Mouse (Mus musculus): ENCODE results near the gene Ccdc65. TPM values are rescaled to one million over a fixed set of nuclear protein-coding genes. Genes with fewer than 3 reads are reported as not detected.

Gene Ccdc65
- total and polyA plus RNA-seq, 3 experiments = 0.13 TPM; not detected in 2

DNA sequence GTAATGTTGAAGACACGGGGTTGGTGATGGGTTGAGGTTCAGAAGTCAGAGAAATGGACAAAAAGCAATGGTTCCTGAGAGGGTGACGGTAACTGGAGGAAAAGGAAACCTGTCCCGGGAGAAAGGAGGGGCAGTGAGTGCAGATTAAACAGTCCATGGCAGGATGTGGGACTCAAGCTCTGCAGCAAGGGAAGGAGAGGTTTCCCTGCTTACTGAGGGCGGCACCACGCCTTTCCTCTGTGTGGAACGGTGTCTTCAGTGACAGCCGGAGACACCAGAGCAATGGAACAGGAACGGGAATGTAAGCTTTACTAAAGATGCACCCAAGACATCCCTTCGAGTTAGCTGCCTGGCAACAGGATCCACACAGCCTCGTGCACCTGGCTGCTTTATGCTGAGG is 28.5 kb downstream of the Ccdc65 start:
- no peak overlapping the region for H3K27ac ChIP-seq (ENCODE audit: control insufficient read depth, low read depth, low read length)
- peaks cover 3 to 13% of the 10 kb centered on the region in 2 experiments for H3K36me3 ChIP-seq (ENCODE audit: control insufficient read depth in 1 of 2, insufficient read depth in 2 of 2, low read length in 2 of 2)
- H3K9me3 ChIP-seq (replicated peaks; ENCODE audit: insufficient read depth, low read length) = no peaks in the 10 kb centered on the region
- DNase-seq (ENCODE audit: low read depth, low spot score) = no peak
- H3K4me3 ChIP-seq (ENCODE audit: control insufficient read depth in 1 of 2, insufficient read depth in 1 of 2, low read depth in 2 of 2, low read length in 2 of 2) = no peak overlapping the region
- peaks cover 6 to 20% of the 10 kb centered on the region in 2 experiments for H3K4me1 ChIP-seq (ENCODE audit: control insufficient read depth in 1 of 2, insufficient read depth in 2 of 2, low read length in 2 of 2)
- H3K27me3 ChIP-seq (ENCODE audit: control insufficient read depth in 1 of 2, insufficient read depth in 2 of 2, low read length in 2 of 2) = no peaks in the 10 kb centered on the region
- no peaks in the 10 kb centered on the region for H3K79me2 ChIP-seq (ENCODE audit: control insufficient read depth, insufficient read depth, low read length, poor library complexity)
- H3K9ac ChIP-seq (ENCODE audit: control insufficient read depth, low read depth, low read length, poor library complexity, severe bottlenecking) = no peak overlapping the region
- no peak for TF ChIP-seq RCOR1 (IDR thresholded peaks at IDR 0.05; ENCODE audit: low read depth, low read length)
- TF ChIP-seq CTCF (IDR thresholded peaks at IDR 0.05 in 2 of 3, conservative IDR thresholded peaks at IDR 0.05 in 1 of 3; ENCODE audit: control insufficient read depth in 1 of 3, insufficient read depth in 1 of 3, low read depth in 2 of 3, low read length in 3 of 3, poor library complexity in 1 of 3, severe bottlenecking in 1 of 3) = no peak

DNA sequence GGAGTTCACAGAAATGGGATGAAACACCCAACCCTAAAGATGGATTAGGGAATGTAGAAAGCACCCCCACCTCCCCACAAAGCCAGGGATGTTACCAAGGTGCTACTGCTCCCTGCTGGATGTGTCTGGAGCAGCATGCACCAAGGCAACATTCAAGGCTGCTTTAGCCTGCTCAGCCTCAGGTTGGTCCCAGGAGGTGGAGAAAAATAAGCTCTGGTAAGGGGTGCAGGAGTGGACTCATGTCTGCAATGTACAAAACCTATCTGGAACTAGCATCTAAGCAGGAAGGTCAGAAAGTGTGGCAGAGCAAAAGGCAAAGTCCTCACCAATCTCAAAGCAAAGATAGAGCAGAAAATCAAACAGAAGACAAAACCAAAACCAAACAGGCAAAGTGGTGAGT is 29.9 kb downstream of the Ccdc65 start:
- Histone ChIP-seq H3K4me1 (ENCODE audit: control insufficient read depth in 1 of 2, insufficient read depth in 2 of 2, low read length in 2 of 2) (peaks cover 4 to 15% of the 10 kb centered on the region in 2 experiments), H3K9me3 (replicated peaks; ENCODE audit: insufficient read depth, low read length) (no peaks in the 10 kb centered on the region), H3K27me3 (ENCODE audit: control insufficient read depth in 1 of 2, insufficient read depth in 2 of 2, low read length in 2 of 2) (no peaks in the 10 kb centered on the region), H3K9ac (ENCODE audit: control insufficient read depth, low read depth, low read length, poor library complexity, severe bottlenecking) (no peak overlapping the region), H3K27ac (ENCODE audit: control insufficient read depth, low read depth, low read length) (no peak overlapping the region), H3K79me2 (ENCODE audit: control insufficient read depth, insufficient read depth, low read length, poor library complexity) (no peaks in the 10 kb centered on the region), H3K4me3 (ENCODE audit: control insufficient read depth in 1 of 2, insufficient read depth in 1 of 2, low read depth in 2 of 2, low read length in 2 of 2) (no peak overlapping the region), H3K36me3 (ENCODE audit: control insufficient read depth in 1 of 2, insufficient read depth in 2 of 2, low read length in 2 of 2) (peaks cover 3 to 11% of the 10 kb centered on the region in 2 experiments)
- TF ChIP-seq ZNF384 (IDR thresholded peaks at IDR 0.05; ENCODE audit: low read depth, low read length) (no peak), NRF1 (IDR thresholded peaks at IDR 0.05; ENCODE audit: insufficient read depth, low read depth, low read length, poor library complexity, severe bottlenecking) (no peak), RAD21 (IDR thresholded peaks at IDR 0.05; ENCODE audit: low read depth, low read length) (peak; percentile 21), SMC3 (IDR thresholded peaks at IDR 0.05; ENCODE audit: low read depth, low read length) (peak; percentile 34; the same call in 1 of the 2 replicates), CTCF (IDR thresholded peaks at IDR 0.05 in 2 of 3, conservative IDR thresholded peaks at IDR 0.05 in 1 of 3; ENCODE audit: control insufficient read depth in 1 of 3, insufficient read depth in 1 of 3, low read depth in 2 of 3, low read length in 3 of 3, poor library complexity in 1 of 3, severe bottlenecking in 1 of 3) (peak; percentile 52 to 59 (median 56)), TBP (IDR thresholded peaks at IDR 0.05; ENCODE audit: low read depth, low read length) (no peak), ZKSCAN1 (IDR thresholded peaks at IDR 0.05; ENCODE audit: low read depth, low read length) (no peak)
- peak; percentile 56 for DNase-seq (ENCODE audit: low read depth, low spot score)

DNA sequence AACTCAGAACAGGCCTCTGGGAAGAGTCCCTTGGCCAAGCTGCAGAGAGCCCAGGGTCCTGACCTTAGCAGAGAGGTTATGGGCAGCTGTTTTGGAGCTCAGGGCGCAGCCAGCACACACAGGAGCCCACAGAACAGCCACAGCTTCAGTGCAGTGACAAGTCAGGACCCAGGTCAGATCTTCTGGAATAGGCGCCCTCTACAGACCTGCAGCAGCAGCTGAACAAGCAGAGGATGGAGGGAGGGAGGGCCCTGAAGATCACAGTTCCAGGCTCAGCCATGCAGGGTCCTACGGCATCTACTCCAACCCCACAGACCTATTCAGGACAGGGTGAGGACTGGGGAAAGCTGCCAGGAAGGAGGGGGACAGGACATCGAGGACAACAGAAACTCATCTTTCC is 30.8 kb downstream of the Ccdc65 start:
- Histone ChIP-seq H3K9ac (ENCODE audit: control insufficient read depth, low read depth, low read length, poor library complexity, severe bottlenecking) (no peak overlapping the region), H3K36me3 (ENCODE audit: control insufficient read depth in 1 of 2, insufficient read depth in 2 of 2, low read length in 2 of 2) (peaks cover 3 to 4% of the 10 kb centered on the region in 2 experiments), H3K79me2 (ENCODE audit: control insufficient read depth, insufficient read depth, low read length, poor library complexity) (no peaks in the 10 kb centered on the region), H3K4me1 (ENCODE audit: control insufficient read depth in 1 of 2, insufficient read depth in 2 of 2, low read length in 2 of 2) (peaks cover 0 to 6% of the 10 kb centered on the region in 2 experiments; a peak in 3 of 4 replicates), H3K27ac (ENCODE audit: control insufficient read depth, low read depth, low read length) (no peak overlapping the region), H3K27me3 (ENCODE audit: control insufficient read depth in 1 of 2, insufficient read depth in 2 of 2, low read length in 2 of 2) (no peaks in the 10 kb centered on the region), H3K9me3 (replicated peaks; ENCODE audit: insufficient read depth, low read length) (no peaks in the 10 kb centered on the region), H3K4me3 (ENCODE audit: control insufficient read depth in 1 of 2, insufficient read depth in 1 of 2, low read depth in 2 of 2, low read length in 2 of 2) (no peak overlapping the region)
- DNase-seq (ENCODE audit: low read depth, low spot score) = peak; percentile 54
- TF ChIP-seq SMC3 (IDR thresholded peaks at IDR 0.05; ENCODE audit: low read depth, low read length) (peak; percentile 14; the same call in 1 of the 2 replicates), ZC3H11A (IDR thresholded peaks at IDR 0.05; ENCODE audit: low read depth, low read length) (no peak), POLR2A (IDR thresholded peaks at IDR 0.05; ENCODE audit: control insufficient read depth in 1 of 2, insufficient read depth in 1 of 2, low read depth in 1 of 2, low read length in 2 of 2, poor library complexity in 1 of 2) (no peak), GABPA (IDR thresholded peaks at IDR 0.05; ENCODE audit: low read depth, low read length) (no peak), CTCF (IDR thresholded peaks at IDR 0.05 in 2 of 3, conservative IDR thresholded peaks at IDR 0.05 in 1 of 3; ENCODE audit: control insufficient read depth in 1 of 3, insufficient read depth in 1 of 3, low read depth in 2 of 3, low read length in 3 of 3, poor library complexity in 1 of 3, severe bottlenecking in 1 of 3) (peak; percentile 32 to 68 (median 56))
